Mouse (Mus musculus): ENCODE measurements around the gene Sdf4. TPM values are rescaled to one million over a fixed set of nuclear protein-coding genes. Genes with fewer than 3 reads are reported as not detected.

Gene Sdf4
- polyA plus RNA-seq, 2 experiments, result 26.8 to 72.1 TPM

- peaks cover 5% of the 10 kb centered on the region for H3K36me3 ChIP-seq (replicated peaks; ENCODE audit: control insufficient read depth, insufficient read depth, low read depth)
- peaks cover 34 to 40% of the 10 kb centered on the region in 2 experiments for H3K4me1 ChIP-seq (replicated peaks; ENCODE audit: control insufficient read depth in 2 of 2, insufficient read depth in 2 of 2, low read length in 1 of 2)
- WGBS (ENCODE audit: insufficient replicate concordance), result 78% methylated on average over 11 of the region's 11 CpGs
- no peaks in the 10 kb centered on the region for H3K9me3 ChIP-seq (ENCODE audit: control insufficient read depth, low read length)
- H3K27me3 ChIP-seq (ENCODE audit: control insufficient read depth, insufficient read depth, low read length), result no peaks in the 10 kb centered on the region
- H3K4me2 ChIP-seq (ENCODE audit: low read depth), result peak overlapping the region; percentile 68; the same call in 1 of the 2 replicates
- no peak for ATAC-seq (ENCODE audit: insufficient read depth)
- H3K4me3 ChIP-seq (ENCODE audit: insufficient read depth in 1 of 2, low read depth in 2 of 2, low read length in 2 of 2), result peak overlapping the region in 1 of 2 experiments; percentile 54; a peak in 1 of 4 replicates
- no peak for DNase-seq (ENCODE audit: low read depth in 3 of 3, low spot score in 3 of 3)
- H3K27ac ChIP-seq, result no peak overlapping the region
- peak overlapping the region; percentile 81 for H3K9ac ChIP-seq (replicated peaks)
- TF ChIP-seq CTCF (IDR thresholded peaks at IDR 0.05; ENCODE audit: low read depth) (no peak), EP300 (IDR thresholded peaks at IDR 0.05; ENCODE audit: low read depth) (no peak)
These were observed 28.3 kb upstream of the Sdf4 start for GRCm38 (mm10) chr4:155964396-155964795.

- TF ChIP-seq CTCF (IDR thresholded peaks at IDR 0.05; ENCODE audit: low read depth), result no peak
- no peak for TF ChIP-seq EP300 (IDR thresholded peaks at IDR 0.05; ENCODE audit: low read depth)
- H3K27ac ChIP-seq, result peak overlapping the region; percentile 21
- peak overlapping the region; percentile 51 for H3K4me2 ChIP-seq (ENCODE audit: low read depth)
- peak; percentile 82 for ATAC-seq (ENCODE audit: insufficient read depth)
- DNase-seq (ENCODE audit: low read depth in 3 of 3, low spot score in 3 of 3), result no peak
- peaks cover 21 to 23% of the 10 kb centered on the region in 2 experiments for H3K4me1 ChIP-seq (replicated peaks; ENCODE audit: control insufficient read depth in 2 of 2, insufficient read depth in 2 of 2, low read length in 1 of 2)
- peaks cover 5% of the 10 kb centered on the region for H3K36me3 ChIP-seq (replicated peaks; ENCODE audit: control insufficient read depth, insufficient read depth, low read depth)
- 43% methylated on average over 13 of the region's 13 CpGs for WGBS (ENCODE audit: insufficient replicate concordance)
- H3K4me3 ChIP-seq (ENCODE audit: insufficient read depth in 1 of 2, low read depth in 2 of 2, low read length in 2 of 2), result no peak overlapping the region
- no peaks in the 10 kb centered on the region for H3K9me3 ChIP-seq (ENCODE audit: control insufficient read depth, low read length)
- no peaks in the 10 kb centered on the region for H3K27me3 ChIP-seq (ENCODE audit: control insufficient read depth, insufficient read depth, low read length)
- no peak overlapping the region; the same call in 1 of the 2 replicates for H3K9ac ChIP-seq (replicated peaks)
These were observed 23.5 kb upstream of the Sdf4 start for GRCm38 (mm10) chr4:155969043-155969653.

- H3K36me3 ChIP-seq (replicated peaks; ENCODE audit: control insufficient read depth, insufficient read depth, low read depth), result peaks cover 5% of the 10 kb centered on the region
- DNase-seq (ENCODE audit: low read depth in 3 of 3, low spot score in 3 of 3) (no peak), ATAC-seq (ENCODE audit: insufficient read depth) (no peak)
- no peak overlapping the region for H3K27ac ChIP-seq
- H3K9ac ChIP-seq (replicated peaks), result no peak overlapping the region
- 71% methylated on average over 5 of the region's 5 CpGs for WGBS (ENCODE audit: insufficient replicate concordance)
- no peak overlapping the region for H3K4me3 ChIP-seq (ENCODE audit: insufficient read depth in 1 of 2, low read depth in 2 of 2, low read length in 2 of 2)
- no peaks in the 10 kb centered on the region for H3K27me3 ChIP-seq (ENCODE audit: control insufficient read depth, insufficient read depth, low read length)
- peaks cover 13 to 19% of the 10 kb centered on the region in 2 experiments for H3K4me1 ChIP-seq (replicated peaks; ENCODE audit: control insufficient read depth in 2 of 2, insufficient read depth in 2 of 2, low read length in 1 of 2)
- no peaks in the 10 kb centered on the region for H3K9me3 ChIP-seq (ENCODE audit: control insufficient read depth, low read length)
- no peak overlapping the region for H3K4me2 ChIP-seq (ENCODE audit: low read depth)
- TF ChIP-seq EP300 (IDR thresholded peaks at IDR 0.05; ENCODE audit: low read depth) (no peak), CTCF (IDR thresholded peaks at IDR 0.05; ENCODE audit: low read depth) (no peak)
These were observed 22.4 kb upstream of the Sdf4 start for GRCm38 (mm10) chr4:155970286-155970685.

GRCm38 (mm10) chr4:155972651-155973050, 20.0 kb upstream of the Sdf4 start:
- ATAC-seq (ENCODE audit: insufficient read depth) (no peak), DNase-seq (ENCODE audit: low read depth in 3 of 3, low spot score in 3 of 3) (no peak)
- Histone ChIP-seq H3K9me3 (ENCODE audit: control insufficient read depth, low read length) (no peaks in the 10 kb centered on the region), H3K9ac (replicated peaks) (no peak overlapping the region), H3K27ac (no peak overlapping the region), H3K27me3 (ENCODE audit: control insufficient read depth, insufficient read depth, low read length) (no peaks in the 10 kb centered on the region), H3K4me3 (ENCODE audit: insufficient read depth in 1 of 2, low read depth in 2 of 2, low read length in 2 of 2) (no peak overlapping the region), H3K36me3 (replicated peaks; ENCODE audit: control insufficient read depth, insufficient read depth, low read depth) (no peaks in the 10 kb centered on the region), H3K4me1 (replicated peaks; ENCODE audit: control insufficient read depth in 2 of 2, insufficient read depth in 2 of 2, low read length in 1 of 2) (peaks cover 13 to 18% of the 10 kb centered on the region in 2 experiments), H3K4me2 (ENCODE audit: low read depth) (no peak overlapping the region)
- TF ChIP-seq CTCF (IDR thresholded peaks at IDR 0.05; ENCODE audit: low read depth) (no peak), EP300 (IDR thresholded peaks at IDR 0.05; ENCODE audit: low read depth) (no peak)
- WGBS (ENCODE audit: insufficient replicate concordance), result 69% methylated on average over 6 of the region's 6 CpGs

- Histone ChIP-seq H3K9ac (replicated peaks) (no peak overlapping the region), H3K4me3 (ENCODE audit: insufficient read depth in 1 of 2, low read depth in 2 of 2, low read length in 2 of 2) (no peak overlapping the region), H3K4me1 (replicated peaks; ENCODE audit: control insufficient read depth in 2 of 2, insufficient read depth in 2 of 2, low read length in 1 of 2) (peaks cover 12 to 15% of the 10 kb centered on the region in 2 experiments), H3K9me3 (ENCODE audit: control insufficient read depth, low read length) (no peaks in the 10 kb centered on the region), H3K4me2 (ENCODE audit: low read depth) (no peak overlapping the region), H3K36me3 (replicated peaks; ENCODE audit: control insufficient read depth, insufficient read depth, low read depth) (no peaks in the 10 kb centered on the region), H3K27me3 (ENCODE audit: control insufficient read depth, insufficient read depth, low read length) (no peaks in the 10 kb centered on the region), H3K27ac (no peak overlapping the region)
- no peak for DNase-seq (ENCODE audit: low read depth in 3 of 3, low spot score in 3 of 3)
- 60% methylated on average over 2 of the region's 2 CpGs for WGBS (ENCODE audit: insufficient replicate concordance)
- no peak for TF ChIP-seq CTCF (IDR thresholded peaks at IDR 0.05; ENCODE audit: low read depth)
- no peak for TF ChIP-seq EP300 (IDR thresholded peaks at IDR 0.05; ENCODE audit: low read depth)
- no peak for ATAC-seq (ENCODE audit: insufficient read depth)
These were observed 19.4 kb upstream of the Sdf4 start for GRCm38 (mm10) chr4:155973239-155973638.
